Mouse (Mus musculus): ENCODE measurements at regions not wholly inside any gene's neighbourhood (a gene's known extent, or its start where the extent isn't known, plus 50 kb on each side); places are given as distances from the start of the nearest gene placed in this dataset.

GRCm38 (mm10) chr4:55843727-55844401, 311.6 kb upstream of the Klf4 start:
- no peak for DNase-seq (ENCODE audit: low spot score in 2 of 2)

DNA sequence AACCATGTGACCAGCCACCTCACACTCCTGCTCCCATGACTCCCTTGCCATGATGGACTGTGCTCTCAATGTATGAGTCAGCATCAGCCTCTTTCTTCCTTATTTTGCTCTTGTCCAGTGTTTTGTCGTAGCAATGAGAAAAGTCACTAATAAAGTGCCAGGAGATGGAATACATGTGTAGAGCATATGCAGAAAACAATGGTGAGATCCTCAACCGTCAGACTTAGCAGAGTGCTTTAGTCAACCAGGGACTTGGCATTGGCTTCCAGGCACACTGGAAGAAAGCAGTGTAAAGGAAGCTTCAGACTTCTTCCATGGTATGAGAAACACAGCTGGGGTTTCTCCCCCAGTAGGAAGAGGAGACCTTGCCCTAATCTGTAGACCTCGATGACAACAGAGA, 306.3 kb upstream of the Klf4 start:
- no peak for DNase-seq (ENCODE audit: low spot score in 2 of 2)

DNA sequence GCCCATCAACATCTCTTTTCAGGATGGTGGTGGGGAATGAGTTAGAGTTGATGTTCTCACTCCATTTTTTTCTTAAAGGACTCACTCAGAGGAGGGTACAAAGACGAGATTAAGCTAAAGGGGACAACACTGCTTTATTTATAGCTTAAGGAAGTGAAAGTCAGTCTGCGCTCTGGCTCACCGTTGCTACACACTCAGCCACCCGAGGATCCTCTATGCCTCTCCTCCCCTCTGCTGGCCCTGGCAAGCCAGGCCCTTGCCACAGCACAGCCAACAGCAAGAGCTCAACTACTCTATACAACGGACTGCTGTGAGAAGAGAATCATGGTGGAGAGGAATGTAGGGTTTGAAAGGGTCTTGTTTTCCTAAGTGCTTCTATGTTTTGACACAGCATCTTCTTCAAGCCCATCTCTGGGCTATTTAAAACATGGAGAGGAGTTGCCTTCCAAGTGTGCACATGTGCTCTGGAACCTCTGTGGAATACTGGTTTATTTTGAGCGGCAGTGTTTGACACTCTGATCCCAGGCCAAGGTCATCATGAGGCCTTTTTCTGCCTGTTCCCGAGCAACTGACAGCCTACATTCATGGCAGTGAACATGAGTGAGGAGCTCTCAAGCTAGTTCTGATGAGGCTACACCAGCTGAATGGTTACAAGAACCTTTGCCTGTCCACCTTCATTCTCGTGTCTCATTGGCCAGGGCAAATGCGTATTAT, 291.9 kb upstream of the Klf4 start:
- DNase-seq (ENCODE audit: low spot score in 2 of 2): no peak

DNA sequence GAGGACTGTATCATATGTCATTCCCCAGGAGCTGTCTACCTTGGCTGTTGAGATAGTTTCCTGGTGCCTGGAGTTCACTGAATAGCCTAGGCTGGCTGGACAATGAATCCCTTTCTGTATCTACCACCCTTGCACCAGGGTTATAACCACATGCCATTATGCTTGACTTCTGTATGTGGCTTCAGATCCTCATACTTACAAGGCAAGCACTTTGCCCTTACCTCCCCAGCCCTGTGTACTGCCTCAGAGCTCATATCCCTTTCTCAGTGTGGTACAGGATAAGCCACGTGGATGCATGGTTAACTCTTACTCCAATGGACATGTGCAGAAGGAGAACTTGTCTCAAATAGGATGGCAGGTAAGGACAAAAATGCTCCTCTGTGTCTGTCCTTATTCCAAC, 291.3 kb upstream of the Klf4 start:
- DNase-seq (ENCODE audit: low spot score in 2 of 2): no peak

DNA sequence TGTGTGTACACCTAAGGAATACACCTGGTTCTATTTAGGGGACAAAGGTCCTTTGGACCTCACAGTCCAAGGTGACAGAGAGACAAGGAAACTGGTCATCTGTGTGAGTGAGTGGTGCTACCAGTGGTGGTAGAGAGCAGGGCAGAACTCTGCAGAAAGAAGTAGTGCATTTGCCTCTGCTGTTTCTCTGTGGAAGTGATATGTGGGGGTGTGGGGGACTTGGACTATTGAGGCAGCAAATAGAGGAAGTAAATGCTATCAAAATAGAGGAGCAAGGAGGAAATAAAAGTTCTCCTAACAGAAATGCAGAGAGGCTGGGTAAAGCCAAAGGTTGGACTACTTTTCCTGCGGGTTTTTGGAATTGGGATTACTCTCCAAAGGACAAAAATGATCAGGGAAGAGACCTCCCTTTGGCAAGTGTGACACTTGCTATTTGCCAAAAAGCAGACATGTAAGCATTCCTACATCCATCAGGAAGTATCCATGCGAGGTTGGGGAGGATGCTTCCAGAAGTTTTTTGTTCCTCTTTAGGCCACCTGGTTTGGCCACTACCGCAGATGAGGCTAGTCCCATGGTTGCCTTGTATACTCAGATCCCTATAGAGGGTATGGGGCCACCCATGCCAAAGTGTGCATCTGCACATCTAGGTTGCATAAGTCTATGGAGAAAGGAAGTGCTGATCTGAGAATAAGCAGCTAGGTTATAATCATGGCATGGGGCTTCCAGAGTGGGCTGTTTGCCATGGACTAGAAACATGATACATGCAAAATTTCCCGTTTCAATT, 285.0 kb upstream of the Klf4 start:
- no peak for DNase-seq (ENCODE audit: low spot score in 2 of 2)

DNA sequence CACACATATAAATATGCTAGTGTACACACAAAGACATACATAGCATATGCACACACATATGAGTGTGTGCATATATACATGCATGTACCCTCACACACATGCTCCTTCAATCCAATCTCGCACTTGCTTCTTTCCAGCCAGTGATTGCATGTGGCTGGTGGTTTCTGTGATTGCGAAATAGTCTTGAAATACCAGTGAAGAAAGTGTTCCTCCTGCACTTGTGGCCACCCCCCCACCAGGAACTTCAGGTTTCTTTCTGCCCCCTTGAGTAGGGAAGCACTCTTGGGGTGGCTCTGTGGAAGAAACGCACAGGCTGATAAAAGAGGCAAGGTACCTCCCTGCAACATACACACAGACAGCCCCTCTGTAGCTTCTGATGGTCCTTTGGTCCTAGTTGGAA, 283.6 kb upstream of the Klf4 start:
- DNase-seq (ENCODE audit: low spot score in 2 of 2): no peak

DNA sequence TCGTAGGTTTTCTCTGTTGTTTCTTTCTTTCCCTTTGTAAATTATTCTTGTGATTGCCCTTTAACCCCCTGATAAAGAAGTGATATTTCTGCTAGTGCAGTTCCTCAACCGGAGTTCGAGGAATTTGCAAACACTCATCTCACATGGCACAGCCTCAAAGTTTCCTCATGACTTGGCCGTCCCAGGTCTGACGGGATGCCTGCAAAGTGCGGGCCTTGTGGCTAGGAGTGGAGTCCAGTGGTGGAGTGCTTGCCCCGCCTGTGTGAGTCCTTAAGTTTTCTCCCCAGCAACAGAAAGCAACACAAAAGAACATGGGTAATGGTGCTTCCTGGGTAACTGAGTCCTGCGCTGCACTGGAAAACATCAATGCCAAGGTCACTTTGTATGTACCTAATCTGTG, 280.6 kb upstream of the Klf4 start:
- DNase-seq (ENCODE audit: low spot score in 2 of 2): no peak

GRCm38 (mm10) chr4:55811656-55812055, 279.4 kb upstream of the Klf4 start:
- DNase-seq (ENCODE audit: low spot score in 2 of 2): no peak

DNA sequence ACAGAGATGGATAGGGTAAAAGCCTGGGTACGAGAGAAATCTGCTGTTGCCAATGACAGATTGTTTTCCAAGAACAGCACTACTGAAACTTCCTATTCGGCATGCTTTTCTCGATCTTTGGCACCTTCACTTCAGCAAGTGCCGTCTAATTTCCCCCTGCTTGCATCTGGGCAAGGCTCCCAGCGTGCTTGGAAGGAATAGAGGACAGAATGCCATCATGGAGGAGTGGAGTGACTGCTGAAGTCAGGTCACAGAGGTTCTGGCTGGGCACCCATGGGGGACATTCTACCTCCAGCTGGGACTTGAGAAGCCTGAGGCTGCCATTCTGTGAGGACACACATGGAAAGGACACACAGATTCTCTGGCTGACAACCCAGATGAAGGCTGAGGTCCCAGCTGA, 276.2 kb upstream of the Klf4 start:
- DNase-seq (ENCODE audit: low spot score in 2 of 2): no peak

DNA sequence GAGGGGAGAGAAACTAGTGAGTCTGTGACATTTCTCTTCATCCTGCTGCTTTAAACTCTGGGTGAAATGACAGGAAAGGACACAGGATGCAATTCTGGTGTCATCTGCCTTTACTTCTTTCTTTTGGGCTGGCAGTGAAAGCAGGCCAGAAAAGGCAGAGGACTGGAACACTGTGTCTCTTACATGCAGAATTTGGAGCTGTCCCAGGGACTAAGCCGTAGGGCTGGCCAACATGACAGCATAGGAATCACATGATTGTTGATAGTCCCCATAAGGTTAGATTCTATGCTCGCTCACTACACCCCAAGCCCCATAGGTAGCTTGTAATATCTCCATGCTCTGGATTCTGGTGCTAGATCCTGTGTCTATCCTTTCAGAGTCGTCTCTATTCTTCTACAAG, 274.5 kb upstream of the Klf4 start:
- no peak for DNase-seq (ENCODE audit: low spot score in 2 of 2)

DNA sequence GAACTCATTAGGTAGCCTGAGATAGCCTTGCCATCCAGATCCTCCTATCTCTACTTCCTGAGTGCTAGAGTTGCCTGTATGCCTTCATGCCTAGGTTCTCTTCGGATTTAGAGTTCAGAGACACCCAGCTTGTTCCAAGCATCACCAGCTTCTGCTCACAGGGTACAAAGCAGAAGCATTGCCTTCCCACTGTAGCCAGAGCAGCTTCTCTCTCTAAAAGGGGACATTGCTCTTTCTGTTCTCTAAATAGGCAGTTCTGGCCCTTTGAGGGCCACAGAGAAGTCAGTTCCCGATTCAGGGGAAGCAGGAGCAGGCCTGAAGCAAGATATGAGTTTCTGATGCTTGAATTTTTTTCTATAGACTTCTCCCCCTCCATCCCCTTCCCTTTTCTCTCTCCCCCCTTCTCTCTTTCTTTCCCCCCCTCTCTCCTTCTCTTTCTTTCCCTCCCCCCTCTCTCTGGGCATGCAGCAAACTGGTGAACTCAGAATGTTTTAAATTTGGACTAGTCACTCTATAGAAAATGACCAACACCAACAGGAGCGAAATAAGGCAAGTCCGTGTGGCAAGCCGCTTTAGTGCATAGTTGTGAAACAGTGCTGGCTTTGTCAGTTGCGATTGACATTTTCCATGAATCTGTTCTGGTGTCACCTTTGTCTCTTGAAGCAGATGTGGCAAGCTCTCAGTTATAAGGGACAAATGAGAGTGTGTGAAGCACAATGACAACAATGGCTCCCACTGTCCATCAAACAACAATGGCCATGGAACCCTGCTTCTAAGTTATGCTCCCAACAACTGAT, 273.2 kb upstream of the Klf4 start:
- no peak for DNase-seq (ENCODE audit: low spot score in 2 of 2)

GRCm38 (mm10) chr4:55802101-55802500, 269.8 kb upstream of the Klf4 start:
- no peak for DNase-seq (ENCODE audit: low spot score in 2 of 2)

- no peak for DNase-seq (ENCODE audit: low spot score in 2 of 2)
These were observed 265.8 kb upstream of the Klf4 start for GRCm38 (mm10) chr4:55798099-55798498.

DNA sequence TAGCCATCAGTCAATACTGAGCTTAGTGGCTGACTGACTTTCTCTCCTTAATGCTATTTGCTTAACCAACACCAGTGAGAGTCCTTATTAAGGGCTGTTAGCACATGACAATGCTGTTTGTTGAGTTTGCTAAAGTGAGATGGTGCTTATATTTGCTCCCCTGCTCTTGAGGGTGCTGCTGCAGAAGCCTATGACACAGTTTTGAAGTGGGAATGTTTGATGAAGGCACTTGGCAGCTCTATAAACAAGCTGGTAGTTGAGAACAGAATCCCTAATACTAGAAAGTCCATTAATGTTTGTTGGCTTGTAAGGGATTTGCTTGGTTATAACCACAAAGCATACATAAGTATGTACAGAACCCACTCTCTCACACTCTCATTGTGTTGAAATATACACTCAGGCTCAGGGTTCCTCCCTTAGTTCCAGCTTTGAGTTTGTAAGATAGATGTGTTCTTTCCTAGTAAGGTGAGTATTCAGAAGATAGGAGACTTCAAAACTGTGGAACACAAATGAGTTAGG, 249.1 kb upstream of the Klf4 start:
- DNase-seq (ENCODE audit: low spot score in 2 of 2): no peak

- no peak for DNase-seq (ENCODE audit: low spot score in 2 of 2)
These were observed 247.3 kb upstream of the Klf4 start for GRCm38 (mm10) chr4:55779581-55779980.

DNA sequence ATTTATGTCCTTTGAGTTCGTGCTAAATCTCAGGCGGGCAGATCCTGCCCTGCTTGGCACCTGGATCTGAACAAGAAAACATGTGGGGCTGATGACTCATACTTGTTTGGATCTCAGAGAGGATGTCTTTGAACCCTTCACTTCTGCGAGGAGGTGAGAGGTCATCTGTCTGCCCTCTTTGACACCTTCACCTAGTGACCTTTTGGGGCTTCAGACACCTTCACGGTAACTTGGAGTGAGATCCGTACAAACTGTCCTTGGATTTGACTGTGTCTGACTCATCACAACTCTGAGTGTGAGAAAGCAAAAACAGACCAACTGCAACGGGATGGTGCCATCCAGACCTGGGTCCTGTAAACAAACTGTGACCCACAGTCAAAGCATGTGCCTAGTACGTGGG, 243.6 kb upstream of the Klf4 start:
- DNase-seq (ENCODE audit: low spot score in 2 of 2): no peak

GRCm38 (mm10) chr4:55774571-55774970, 242.3 kb upstream of the Klf4 start:
- no peak for DNase-seq (ENCODE audit: low spot score in 2 of 2)

DNA sequence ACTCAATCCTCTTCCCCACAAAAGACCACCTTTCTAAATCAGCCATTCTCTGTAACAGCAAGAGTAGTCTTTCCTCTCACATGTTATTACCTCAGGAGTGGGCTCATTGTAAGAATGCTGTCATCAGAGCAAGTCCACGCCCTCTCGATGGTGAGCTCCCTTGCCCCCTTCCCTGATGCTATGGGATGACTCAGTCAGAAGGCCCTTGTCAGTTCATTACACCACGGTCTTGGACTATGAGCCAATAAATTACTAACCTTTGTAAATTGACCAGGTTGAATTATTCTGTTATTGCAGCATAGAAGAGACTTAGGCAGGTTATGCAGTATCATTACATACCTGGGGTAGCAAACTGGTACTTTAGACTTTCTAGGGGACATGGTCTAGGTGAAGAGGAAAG, 237.4 kb upstream of the Klf4 start:
- no peak for DNase-seq (ENCODE audit: low spot score in 2 of 2)

- DNase-seq (ENCODE audit: low spot score in 2 of 2): no peak
These were observed 236.1 kb upstream of the Klf4 start for GRCm38 (mm10) chr4:55768325-55768724.

DNA sequence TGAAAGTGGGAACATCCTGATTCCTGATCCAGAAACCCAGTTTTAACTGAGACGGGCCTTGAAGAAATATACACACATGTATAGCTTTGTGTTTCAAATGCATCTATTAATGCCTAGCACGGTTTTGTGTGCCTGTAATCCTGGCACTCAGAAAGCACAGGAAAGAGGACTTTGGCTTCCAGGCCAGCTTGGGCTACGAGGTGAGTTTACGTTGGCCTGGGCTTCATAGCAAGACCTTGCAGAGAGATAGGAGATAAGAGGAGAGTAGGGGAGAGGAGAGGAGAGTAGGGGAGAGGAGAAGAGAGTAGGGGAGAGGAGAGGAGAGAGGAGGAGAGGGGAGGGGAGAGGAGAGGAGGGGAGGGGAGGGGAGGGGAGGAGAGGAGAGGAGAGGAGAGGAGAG, 234.9 kb upstream of the Klf4 start:
- DNase-seq (ENCODE audit: low spot score in 2 of 2): no peak

DNA sequence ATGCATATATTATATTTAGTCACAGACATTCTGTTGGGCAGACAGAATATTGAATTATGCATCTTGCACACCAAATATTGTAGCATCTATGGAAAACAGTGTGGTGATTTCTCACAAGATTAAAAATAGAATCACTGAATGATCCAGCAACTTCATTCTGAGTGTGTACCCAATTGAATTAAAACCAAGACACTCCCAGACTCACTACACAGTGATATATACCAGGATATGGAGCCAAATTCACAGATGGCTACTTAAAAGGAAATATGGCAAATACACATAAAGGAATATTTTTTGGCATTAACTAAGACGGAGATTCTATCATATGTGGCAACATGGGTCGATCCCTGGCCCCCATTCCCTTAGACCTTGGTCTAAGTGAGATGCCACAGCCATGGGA, 233.5 kb upstream of the Klf4 start:
- no peak for DNase-seq (ENCODE audit: low spot score in 2 of 2)
